Mouse (Mus musculus) neutrophil, adult 5-6 weeks (primary cell): ENCODE data around the gene Mtg2. TPM values are rescaled to one million over a fixed set of nuclear protein-coding genes. Genes with fewer than 3 reads are reported as not detected.

Source experiments
- ATAC-seq: fragments of 151-379, 151-347 bp; 2 replicates; pipeline ENCODE4 v1.8.0; 2017; ENCODE audit warnings: mild to moderate bottlenecking, moderate TSS enrichment; ENCODE audit not compliant: insufficient number of reproducible peaks, poor library complexity, low FRiP score, severe bottlenecking; ENCODE audit errors: extremely low read depth
- total RNA-seq: library from RNA; stranded (forward); fragments of 200-1000 nt; gene quantifications from 2 replicates; pipeline ENCODE4 v1.2.3, GENCODE M21; 2017

Mtg2 gene
- total RNA-seq, 1 experiment from 2014 or later, result 20.4 TPM

DNA sequence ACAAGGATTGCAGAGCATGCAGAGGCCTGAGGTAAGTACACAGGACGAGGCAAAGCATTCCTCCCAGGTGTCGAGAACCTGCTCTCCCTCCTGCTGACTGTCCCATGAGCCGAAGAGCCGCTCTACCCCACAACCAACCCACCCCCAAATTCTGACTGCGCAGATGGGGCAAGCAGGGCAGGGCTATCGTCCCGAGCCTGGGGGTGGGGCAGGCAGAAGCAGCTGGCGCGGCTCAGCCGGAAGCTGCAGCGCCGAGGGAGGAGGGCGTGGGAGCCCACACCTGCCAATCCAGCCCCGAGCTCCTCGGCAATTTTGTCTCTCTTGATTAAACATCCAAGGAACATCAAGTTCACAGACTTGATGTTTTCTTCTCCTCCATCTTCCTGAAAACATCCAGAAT is 29.1 kb downstream of the Mtg2 start:
- no peak for ATAC-seq

DNA sequence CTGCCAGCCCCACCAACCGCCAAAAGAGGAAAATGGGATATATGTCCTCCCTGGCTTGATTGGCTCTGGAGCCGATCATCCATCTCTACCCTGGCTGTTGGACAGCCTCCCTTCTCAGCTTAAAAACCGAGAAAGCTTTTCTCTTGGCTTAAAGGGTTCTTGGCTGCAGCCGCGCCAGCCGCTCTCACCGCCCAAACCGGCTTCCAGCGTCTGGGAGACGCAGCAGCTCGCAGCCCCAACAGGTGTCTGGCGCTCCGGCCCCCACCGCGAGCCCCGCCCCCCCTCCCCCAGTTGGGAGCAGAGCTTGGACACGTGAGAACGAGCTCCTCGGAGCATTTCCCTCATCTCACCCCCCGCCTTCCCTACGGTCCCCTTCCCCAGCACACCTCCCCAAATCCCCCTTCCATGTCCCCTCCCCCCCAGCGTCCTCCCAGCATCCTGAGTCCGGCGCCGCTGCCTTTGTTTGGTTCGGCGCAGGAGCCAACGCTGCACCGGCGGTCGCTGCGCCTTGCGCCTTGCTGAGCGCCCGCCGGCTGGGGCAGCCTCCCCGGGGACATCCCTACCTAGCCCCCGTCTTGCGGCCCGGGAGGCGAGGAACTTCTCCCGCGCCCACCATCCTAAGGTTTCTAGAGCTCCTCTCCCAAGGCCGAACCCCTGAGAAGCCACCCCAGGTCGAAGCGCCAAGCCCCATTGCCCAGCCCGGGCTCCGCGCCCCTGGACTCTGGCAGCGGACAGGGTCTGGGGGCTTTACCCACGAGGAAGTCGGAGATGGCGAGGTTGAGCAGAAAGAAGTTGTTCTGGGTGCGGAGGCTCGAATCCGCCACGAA is 33.0 kb downstream of the Mtg2 start:
- ATAC-seq, result no peak

DNA sequence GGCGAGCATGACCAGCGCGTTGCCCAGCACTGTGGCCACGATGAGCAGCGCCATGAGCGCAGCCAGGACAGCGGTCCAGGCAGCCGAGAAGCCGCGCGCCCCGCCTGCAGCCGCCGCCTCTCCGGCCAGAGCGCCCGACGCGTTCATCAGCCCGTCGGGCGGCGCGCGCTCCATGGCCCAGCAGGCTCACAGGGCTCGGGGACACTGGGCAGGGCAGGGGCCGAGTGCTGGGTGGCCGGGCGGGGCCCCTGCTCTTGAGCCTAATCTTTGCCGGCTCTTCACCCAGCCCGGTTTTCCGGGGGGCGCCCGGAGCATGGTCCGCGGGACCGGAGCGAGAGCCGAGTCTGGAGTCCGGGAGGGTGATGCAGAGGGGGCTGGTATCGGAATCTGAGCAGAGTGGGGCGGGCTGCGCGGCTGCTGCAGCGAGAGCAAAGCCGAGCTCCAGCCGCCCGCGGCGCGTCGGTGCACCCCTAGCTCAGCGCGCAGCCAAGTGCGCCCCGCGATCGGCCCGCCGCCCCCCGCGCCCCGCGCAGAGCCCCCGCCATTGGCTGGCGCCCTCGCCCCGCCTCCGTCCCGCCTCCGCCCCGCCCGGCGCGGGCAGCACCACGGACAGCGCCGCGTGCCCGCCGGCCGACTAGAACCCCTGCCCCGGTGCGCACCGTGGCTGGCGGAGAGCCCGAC is 33.7 kb downstream of the Mtg2 start, which contains the start of gene Hrh3:
Gene Hrh3 (minus strand): TSS at position 511 of the 681 bp plus-strand sequence.
- no peak for ATAC-seq

DNA sequence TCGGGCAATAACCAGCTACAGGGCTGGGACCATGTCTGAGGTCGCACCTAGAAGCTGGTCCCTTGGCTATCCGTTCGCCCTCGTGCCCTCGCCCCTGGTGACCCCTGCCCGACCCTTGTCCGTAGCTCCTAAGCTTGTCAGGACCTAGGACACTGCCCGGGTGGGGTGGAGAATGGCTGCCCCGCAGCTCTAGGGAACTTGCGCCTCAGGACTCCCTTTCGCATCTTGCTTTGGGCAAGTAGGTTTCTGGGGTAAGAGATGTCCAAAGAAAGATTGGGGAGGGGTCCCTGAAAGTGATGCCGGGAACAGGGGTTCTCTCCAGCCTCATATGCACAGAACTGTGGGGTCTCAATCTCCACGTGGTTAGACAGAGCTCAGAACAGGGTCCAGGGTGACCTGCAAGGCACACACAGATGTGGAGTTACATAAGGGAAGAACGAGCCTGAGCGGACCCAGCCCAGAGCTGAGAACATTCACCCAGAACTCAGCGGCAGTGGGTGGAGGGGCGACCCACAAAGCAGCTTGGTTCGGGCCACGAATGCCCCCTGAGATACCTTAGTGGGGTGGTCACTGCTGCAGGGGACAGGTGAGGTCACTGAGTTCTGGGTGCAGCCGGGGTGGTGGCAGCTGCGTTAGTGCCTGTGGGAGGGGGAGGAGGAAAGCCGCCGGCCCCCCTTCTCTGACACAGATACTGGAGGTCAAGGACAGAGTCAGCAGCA is 34.4 kb downstream of the Mtg2 start:
- no peak for ATAC-seq

DNA sequence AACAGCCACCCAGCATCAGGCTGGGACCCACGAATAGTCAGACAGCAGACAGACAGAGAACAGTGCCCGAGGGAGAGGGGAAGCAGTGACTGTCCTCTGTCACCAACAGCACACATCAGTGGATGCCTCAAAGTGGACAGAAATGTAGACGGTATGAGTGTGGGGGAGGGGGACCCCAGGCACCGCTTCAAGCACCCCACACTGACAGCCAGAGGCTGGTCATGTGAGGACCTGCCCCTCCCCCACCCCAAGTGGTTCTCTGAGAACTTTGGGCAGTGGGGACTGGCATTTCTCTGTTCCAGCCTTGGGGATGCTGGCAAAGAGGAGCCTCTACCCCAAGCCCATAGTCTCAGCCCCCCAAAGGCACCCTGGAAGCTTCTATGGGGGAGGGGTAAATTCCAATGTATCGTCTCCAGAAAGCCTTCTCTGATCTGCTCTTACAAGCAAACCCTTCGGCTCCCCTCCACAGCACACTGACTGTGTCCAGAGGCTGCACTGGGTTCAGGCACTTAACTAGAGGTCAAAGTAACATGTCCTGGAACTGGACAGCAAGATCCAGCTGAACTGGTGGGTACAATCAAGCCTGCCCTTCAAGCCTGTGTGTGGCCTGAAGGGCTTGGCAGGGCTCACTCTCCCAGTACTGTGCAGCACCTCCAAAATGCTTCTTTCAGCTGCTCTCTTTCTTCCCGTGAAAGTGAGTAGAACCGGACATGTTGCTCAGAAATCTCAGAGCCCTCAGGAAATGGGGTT is 35.2 kb downstream of the Mtg2 start:
- ATAC-seq, result no peak

DNA sequence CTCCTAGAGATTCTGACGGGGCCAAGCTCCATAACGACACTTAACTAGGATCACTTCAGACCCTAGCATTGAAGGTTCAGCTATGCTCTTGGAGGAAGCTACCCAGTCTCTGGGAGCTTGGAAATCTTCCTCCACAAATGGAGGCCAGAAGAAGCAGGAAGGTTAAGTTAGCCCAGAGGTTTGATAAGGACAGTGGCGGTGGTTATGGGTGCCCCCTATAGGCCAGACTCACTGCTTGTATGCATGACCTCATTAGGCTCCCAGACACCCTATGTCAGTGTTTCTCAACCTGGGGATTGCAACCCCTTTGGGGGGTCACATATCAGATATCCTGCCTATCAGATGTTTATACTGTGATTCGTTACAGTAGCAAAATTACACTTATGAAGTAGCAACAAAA is 36.7 kb downstream of the Mtg2 start:
- ATAC-seq, result no peak

DNA sequence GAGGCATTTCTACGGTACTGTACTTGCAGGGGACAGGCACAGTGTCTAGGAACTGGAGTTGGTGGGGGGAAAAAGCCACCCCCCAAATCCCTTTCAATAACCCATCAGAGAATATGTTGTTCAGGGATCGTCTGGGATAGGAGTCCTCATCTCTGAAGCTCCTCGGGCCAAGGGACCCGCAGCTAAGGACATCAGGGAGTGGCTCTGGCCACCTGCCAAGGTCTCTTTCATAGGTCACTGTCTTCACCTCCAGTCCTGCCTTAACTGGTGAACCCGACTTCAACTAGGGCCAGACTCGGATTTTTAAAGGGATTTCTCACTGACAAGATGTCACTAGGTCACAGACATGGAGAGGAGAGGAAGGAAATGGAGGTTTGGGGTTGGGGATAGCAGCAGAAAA is 37.9 kb downstream of the Mtg2 start:
- no peak for ATAC-seq

DNA sequence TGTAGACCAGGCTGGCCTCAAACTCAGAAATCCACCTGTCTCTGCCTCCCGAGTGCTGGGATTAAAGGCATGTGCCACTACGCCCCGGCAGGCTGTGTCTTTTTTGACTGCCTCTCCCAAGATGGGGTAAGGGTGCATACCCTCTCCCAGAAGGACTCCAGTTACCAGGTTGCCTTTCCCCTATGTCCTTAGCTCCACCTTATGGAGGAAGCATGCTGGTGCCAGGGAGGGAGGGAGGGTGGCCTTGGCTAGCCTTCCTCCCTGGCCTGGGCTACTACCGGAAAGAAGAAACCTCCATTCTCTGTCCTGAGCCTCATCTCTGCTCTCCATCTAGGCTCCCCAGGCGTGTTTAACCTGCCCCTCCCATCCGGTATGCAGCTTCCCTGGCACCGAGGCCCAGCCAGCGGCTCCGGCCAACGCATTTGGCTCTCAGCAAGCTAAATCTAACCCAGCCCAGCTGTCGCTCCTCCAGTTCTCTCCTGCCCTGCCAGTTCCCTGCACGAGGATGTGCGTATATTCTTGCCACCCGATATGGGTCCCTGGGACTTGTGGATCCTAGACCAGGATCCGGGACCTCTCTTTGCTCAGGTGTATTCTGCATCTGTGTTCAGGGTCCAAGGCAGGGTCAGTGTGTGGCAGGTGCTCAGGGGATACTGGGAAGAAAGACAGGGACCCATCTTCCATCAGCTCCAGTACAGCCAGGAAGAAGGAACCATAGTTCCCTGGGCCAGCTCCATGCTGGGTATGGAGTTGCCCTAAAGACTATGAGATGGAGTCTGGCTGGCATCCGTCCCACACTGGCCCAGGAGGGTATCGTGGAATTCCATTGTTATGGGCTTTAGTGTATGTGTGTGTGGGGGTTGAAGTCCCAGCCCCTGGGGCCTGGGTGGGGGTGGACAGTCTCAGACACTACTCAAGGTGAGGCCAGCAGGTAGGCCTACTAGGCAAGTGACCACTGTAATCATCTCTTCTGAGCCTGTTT is 43.8 kb downstream of the Mtg2 start:
- ATAC-seq, result no peak

DNA sequence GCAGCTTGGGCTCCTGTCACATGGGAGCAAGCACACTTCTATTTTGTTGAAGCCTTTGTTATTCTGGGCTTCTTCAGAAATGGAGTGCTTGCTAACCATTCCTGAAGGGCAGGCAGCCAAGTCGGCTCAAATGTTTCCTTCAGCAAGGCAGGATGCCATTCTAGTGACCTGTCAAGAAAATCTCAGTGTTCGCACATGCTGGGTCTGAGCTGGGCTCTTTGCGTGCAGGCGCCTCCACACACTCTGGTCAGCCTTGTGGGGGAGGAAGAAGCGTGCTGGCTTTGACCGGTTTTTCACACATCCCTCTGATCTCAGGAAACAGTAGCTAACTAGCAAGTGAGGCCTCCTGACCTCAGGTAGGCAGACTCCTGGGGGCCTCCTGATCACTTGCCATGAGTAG is 44.9 kb downstream of the Mtg2 start:
- no peak for ATAC-seq

DNA sequence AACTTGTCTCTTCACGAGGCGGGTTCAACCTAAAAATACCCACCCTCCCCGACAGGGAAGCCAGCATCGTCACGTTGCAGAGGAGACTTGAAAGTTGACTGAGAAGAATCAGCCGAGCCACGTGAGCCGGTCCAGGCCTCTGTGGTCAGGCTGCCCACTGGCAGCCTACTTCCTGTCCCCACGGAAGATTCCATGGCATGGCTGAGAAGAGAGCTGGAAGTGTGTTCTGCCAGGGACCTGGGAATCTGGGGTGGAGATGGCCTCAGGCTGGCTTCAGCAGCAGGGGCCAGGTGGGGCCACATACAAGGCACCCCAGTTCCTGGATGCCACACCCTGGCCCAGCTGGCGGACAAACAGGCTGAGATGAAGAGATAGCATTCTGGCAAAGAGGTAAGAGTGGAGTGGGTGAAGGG is 45.7 kb downstream of the Mtg2 start:
- ATAC-seq, result no peak

DNA sequence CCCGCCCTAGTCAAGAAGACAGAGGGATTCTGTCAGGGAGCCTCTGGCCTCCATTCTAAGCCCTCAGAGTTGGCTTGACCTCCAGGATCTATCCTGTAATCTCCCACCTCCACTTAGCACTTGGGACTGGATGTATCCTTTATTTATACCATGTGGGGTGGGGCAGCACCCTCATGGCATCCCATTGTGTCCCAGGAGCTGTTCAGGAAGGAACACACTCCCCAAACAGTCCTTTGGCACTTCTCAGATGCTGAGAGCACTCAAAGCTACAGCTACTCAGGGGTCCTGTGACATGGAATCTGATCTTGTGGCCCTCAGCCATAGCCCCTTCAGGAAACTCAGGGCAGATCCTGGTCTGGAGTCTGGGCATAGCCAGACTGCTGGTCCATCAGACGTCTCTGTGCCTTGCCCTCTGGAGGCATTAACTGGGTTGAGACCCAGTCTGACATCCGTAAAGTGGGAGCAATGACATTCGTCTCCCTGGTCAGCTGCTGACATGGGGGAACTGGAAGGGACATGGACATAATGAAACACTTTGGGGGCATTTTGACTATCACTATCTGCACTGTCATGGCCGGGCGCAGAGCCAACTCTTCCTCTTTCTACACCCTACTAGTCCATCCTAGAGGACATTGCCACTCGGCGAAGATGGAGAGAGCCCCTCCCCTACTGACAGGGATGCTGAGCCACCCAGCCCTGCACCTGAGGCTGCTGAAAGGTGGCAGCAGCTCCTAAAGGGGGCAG is 46.5 kb downstream of the Mtg2 start:
- ATAC-seq, result no peak

DNA sequence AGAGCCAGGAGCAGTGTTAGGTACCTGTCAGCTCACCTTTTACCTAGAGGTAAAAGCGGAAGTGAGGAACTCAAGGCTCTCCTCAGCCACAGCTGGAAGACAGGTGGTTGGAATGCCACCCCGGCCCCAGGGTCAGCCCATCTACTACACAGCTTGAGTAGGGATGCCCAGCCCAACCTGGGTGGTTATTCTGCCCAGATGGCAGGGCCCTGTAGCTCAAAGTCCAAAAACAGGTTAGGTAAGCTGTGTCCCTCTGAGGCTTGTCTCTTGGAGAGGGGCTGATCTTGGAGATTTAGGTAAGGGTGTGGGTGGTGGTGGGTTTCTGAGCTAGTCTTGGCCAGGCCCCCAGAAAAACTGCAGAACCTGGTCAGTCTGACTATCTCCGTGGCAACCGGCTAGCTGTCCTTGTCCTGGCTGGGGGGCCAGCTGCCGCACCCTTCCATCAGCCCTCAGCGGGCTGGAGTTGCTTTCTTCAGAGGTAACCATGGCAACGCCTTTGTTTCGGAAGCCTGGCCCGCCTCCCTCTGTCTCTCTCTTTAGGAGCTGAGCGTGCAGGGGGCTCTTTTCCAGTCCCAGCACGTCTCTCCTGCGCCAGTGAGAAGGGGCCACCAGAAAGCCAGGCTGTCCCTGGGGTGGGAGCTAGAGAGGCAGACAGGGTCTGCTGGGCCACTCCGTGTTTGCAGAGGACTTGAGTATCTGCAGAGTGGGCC is 47.3 kb downstream of the Mtg2 start:
- ATAC-seq, result no peak

DNA sequence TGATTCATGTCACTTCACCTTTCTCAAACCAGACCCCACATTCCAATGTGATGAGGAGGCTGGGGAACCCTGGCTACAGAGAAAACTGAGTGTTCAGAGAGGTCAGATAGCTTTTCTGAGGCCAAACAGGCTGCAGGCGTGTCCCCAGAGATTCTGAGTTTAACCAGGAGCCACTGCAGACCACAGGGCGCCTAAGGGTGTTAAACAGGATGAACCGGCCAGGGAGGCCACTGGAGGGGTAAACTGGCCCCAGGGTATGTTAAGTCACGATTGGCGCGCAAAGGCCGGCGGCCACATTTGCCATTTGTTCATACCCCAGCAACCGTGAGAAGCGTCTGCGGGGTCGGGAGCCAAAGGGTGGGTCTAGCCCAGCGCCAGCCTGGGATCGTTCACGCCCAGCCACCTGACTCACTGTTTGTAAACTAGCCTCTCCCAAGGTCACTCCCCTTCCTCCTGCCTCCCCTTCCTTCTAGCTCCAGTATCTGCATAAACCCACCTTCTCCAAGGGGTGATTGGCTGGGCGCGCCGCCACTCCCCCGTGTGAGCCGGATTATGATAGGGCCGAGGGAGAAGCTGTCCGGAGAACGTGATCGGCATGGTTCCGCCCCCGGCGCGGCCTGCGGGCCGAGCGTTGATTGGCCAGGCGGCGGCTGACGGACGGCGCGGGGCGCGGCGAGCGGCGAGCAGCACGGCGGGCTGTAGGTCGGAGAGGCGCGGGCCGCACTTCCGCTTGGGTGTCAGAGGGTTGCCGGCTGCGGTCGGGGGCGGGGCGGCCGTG is 48.5 kb downstream of the Mtg2 start, which contains the start of gene Osbpl2:
Gene Osbpl2 (plus strand): TSS at position 646 of the 778 bp plus-strand sequence.
- ATAC-seq, result peak; percentile 97

DNA sequence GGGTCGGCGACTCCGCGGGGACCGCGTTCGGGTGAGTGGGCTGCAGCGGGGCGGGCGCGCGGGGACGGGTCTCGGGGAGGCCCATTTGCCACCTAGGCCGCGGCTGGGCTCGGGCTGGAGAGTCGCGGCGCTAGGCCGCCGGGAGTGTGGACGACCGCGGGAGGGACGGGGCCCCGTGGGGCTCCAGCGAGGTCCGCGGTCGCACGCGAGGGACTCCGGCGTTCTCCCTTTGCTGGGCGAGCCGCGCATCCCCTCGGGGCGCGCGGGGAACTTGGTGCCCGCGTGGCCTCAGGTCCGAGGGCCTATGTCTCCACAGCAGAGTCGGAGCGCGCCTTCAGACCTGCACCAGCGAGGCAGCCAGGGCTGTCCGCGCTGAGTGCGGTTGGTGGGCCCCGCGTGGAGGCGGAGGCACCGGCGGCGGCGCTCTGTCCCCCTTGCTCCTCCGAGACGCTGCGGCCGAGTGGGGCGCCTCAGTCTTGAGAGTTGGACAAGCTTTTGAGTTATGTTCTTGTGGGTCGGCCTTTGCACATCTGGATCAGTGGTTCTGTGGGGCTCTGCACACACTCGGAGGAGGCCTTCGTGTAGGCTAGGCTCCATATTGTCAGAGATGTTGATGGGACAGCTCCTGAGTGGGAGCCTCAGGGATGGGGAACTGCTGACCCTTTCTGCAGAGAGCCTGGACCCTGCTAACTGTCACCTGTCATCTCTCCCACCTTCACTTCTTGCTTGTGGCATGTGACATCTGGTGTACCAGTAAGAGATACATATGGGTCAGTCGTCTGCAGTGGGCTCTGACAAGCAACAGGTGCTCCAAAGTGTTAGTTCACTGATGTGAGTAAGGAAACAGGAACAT is 49.3 kb downstream of the Mtg2 start:
- ATAC-seq, result no peak

DNA sequence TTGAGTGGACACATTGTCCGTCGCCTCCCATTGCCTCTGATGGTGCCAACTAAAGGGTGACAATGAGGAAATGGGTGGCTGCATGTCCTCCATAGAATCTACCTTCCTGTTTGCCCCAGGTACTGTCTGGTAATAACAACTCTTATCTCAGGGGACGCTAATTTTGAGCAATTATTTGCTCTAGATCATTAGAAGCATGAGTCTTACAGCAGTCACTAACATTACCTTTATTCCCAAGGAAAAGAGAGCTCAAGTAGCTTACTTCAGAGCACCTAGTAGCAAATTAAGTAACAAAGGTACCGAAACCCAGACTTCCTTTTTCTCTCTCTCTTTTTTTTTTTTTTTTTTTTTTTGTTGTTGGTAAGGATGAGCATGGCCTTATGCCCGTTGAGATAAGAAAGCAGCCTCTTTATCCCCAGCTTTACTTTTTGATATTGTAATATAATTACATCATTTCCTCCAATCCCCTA is 49.9 kb downstream of the Mtg2 start:
- ATAC-seq, result no peak
